Comparison of ENCODE assay signal across 34 mouse cellular contexts in genomic region chr4:22528516-22528915, GRCm38 (mm10). TPM values are rescaled to one million over a fixed set of nuclear protein-coding genes. Genes with fewer than 3 reads are reported as not detected.
"Had no signal": no experiment of that assay in that cellular context is flagged by ENCODE, and none has a peak within 500 bp of the region (broad histone marks: within the 10 kb centered on the region; RNA-seq: fewer than 3 reads in every experiment).

No protein-coding gene starts in this region.

- H3K4me1 ChIP-seq: heart, embryonic 10.5 days; heart, embryonic 13.5 days; heart, embryonic 15.5 days; hindbrain, embryonic 13.5 days; hindbrain, embryonic 15.5 days; kidney, embryonic 15.5 days; limb, embryonic 13.5 days; limb, embryonic 15.5 days; liver, embryonic 12.5 days had no signal

- H3K4me3 ChIP-seq: heart, embryonic 10.5 days; heart, embryonic 13.5 days; heart, embryonic 15.5 days; hindbrain, embryonic 13.5 days; hindbrain, embryonic 15.5 days; kidney, embryonic 15.5 days; limb, embryonic 13.5 days; limb, embryonic 15.5 days; liver, embryonic 12.5 days had no signal

- H3K27me3 ChIP-seq: heart, embryonic 13.5 days; heart, embryonic 15.5 days; hindbrain, embryonic 13.5 days; hindbrain, embryonic 15.5 days; kidney, embryonic 15.5 days; limb, embryonic 13.5 days; limb, embryonic 15.5 days; liver, embryonic 12.5 days had no signal

- DNase-seq: gastrocnemius, postnatal 14 days; gastrocnemius, postnatal 36 days; heart, adult 18-20 months; heart, postnatal 14 days; heart, postnatal 36 days; kidney, adult 11 months; kidney, adult 2 months; kidney, adult 9 months; kidney, postnatal 14 days; kidney, postnatal 36 days; layer of hippocampus, adult 9-11 months; layer of hippocampus, postnatal 36 days; left cerebral cortex, postnatal 4 days had no signal

- H3K9ac ChIP-seq: heart, embryonic 13.5 days; heart, embryonic 15.5 days; hindbrain, embryonic 13.5 days; hindbrain, embryonic 15.5 days; kidney, embryonic 15.5 days; limb, embryonic 13.5 days; limb, embryonic 15.5 days; liver, embryonic 12.5 days; liver, embryonic 14.5 days had no signal

- H3K27ac ChIP-seq: heart, embryonic 10.5 days; heart, embryonic 13.5 days; heart, embryonic 15.5 days; hindbrain, embryonic 13.5 days; hindbrain, embryonic 15.5 days; hindbrain, postnatal 0 days; kidney, embryonic 15.5 days; kidney, postnatal 0 days; limb, embryonic 13.5 days; limb, embryonic 15.5 days; liver, embryonic 12.5 days; liver, embryonic 14.5 days had no signal

- ATAC-seq: hindbrain, postnatal 0 days; intestine, embryonic 16.5 days; liver, embryonic 12.5 days had no signal

- H3K4me2 ChIP-seq: heart, embryonic 13.5 days; heart, embryonic 15.5 days; hindbrain, embryonic 13.5 days; hindbrain, embryonic 15.5 days; kidney, embryonic 15.5 days; limb, embryonic 13.5 days; limb, embryonic 15.5 days; liver, embryonic 12.5 days had no signal

- H3K36me3 ChIP-seq: heart, embryonic 10.5 days; heart, embryonic 13.5 days; heart, embryonic 15.5 days; hindbrain, embryonic 13.5 days; hindbrain, embryonic 15.5 days; kidney, embryonic 15.5 days; limb, embryonic 13.5 days; limb, embryonic 15.5 days; liver, embryonic 12.5 days had no signal

- H3K9me3 ChIP-seq: heart, embryonic 10.5 days; heart, embryonic 15.5 days; hindbrain, embryonic 13.5 days; hindbrain, embryonic 15.5 days; kidney, embryonic 15.5 days; limb, embryonic 13.5 days; limb, embryonic 15.5 days; liver, embryonic 12.5 days had no signal

RNA-seq across cellular contexts. Expression of gene Pou3f2, which starts 40.4 kb away (rescaled TPM):
- total RNA-seq: gastrocnemius, adult 18-20 months; gastrocnemius, adult 8-10 months; gastrocnemius, postnatal 36 days; heart, adult 18-20 months; heart, postnatal 14 days; heart, postnatal 36 days; hematopoietic stem cell, adult 5-6 weeks; liver, adult 2 months had no signal
- polyA plus RNA-seq: gonadal fat pad, adult 2 months; heart, postnatal 0 days; intestine, embryonic 14.5 days; intestine, embryonic 16.5 days; kidney, adult 2 months; kidney, postnatal 0 days; large intestine, adult 2 months; liver, adult 2 months; liver, embryonic 12.5 days; liver, embryonic 14.5 days had no signal
